Mouse (Mus musculus) layer of hippocampus, adult 9-11 months (tissue): ENCODE data around the gene Gm14698.
"Not testable (repeated sequence)": the region's sequence is repeated elsewhere in the genome, so short reads cannot be mapped to it uniquely, and the experiment has no call there.

ENCODE experiments used
- DNase-seq: peaks from one replicate; pipeline ENCODE4 v3.0.0; 2022

Gm14698 gene

GRCm38 (mm10) chrX:68821059-68821458 lies at the start of gene Gm14698:
Gm14698 (plus strand) TSS chrX:68821093.
- DNase-seq: not testable (repeated sequence)

DNA sequence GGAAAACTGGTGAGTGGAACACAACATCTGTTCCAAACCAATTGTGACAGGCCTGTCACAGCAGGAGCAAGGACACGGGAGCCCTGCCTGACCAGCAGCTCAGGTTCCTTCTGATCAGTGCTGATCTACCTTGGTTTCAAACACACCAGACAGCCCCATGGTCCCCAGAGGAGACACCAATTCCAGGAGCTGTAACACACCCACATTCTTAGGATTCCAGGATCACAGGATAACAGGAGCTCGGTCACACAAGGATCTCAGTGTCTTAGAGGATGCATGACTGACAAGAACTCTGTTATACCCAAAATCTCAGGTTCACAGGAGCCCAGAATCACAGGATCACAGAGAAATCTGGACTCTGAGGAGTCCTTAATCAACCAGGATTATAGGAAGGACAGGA lies 444 bp upstream of the Gm14698 start:
- DNase-seq: not testable (repeated sequence)

DNA sequence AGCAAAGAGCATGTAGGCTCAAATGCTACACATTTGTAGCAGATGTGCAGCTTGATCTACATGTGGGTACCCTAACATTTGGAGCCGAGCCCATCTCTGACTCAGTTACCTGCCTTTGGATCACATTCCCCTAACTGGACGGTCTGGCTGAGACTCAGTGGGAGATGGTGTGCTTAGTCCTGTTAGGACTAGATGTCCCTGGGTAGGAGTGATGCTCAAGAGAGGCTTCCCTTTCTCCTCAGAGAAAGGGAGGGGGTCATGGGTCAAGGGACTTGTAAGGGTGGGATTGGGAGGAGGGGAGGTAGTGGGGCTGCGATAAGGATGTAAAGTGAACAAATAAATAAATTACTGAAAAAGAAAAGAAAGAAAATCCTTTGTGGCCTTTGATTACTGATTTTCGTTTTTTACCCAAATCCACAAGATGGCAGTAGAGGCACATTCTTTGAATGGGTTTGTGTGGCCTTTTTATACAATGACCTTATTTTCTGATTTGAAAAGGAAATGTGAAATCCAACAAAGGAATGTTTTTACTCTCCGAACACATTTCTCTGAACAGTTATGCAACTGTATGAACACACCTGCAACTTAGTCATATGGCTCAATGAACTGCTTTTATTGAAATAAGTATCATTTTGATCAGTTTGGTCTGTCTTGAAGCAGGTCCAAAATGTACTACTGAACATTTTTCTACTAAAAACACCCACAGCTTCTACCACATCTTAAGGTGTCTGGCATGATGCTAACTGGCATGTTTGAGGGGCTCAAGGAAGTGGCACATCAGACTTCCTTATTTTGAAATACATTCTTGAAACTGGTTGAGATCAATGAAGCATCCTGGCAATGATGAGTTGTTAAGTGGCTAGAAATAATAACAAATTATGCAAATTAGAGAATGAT lies 18.9 kb downstream of the Gm14698 start:
- no peak for DNase-seq

- no peak for DNase-seq
Observed at GRCm38 (mm10) chrX:68865145-68865544, 44.3 kb downstream of the Gm14698 start.
